ENCODE assay signal across 8 mouse cellular contexts in the genomic region with DNA sequence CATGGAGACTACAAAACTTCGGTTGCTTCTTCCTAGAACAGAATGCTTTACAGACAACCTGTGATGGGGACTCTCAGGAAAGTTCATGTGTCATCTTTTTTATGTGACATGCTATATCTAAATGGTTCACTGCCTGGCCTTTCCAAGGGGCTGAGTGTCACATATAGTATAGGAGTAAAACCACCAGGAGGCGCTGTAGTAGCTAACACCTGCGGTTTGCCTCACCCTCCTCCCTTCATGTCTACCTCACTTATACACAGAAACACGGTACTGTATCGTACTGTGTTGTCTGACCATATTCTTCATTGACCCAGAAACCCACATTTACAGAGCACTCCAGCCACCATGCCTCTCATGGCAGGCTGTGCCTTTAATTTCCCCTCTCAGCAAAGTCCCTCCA.
DNase-seq lines count a peak whose midpoint lies in the region; ATAC-seq lines count a peak whose summit lies in the region.

No protein-coding gene starts in this region.

- H3K4me3 ChIP-seq in embryonic facial prominence, embryonic 12.5 days = no peak overlapping the region
- no peak overlapping the region for H3K4me3 ChIP-seq in neural tube, embryonic 15.5 days (replicated peaks)

- H3K9me3 ChIP-seq in embryonic facial prominence, embryonic 12.5 days = no peaks in the 10 kb centered on the region
- H3K9me3 ChIP-seq in neural tube, embryonic 15.5 days (replicated peaks) = no peaks in the 10 kb centered on the region

- WGBS in embryonic facial prominence, embryonic 12.5 days = 37% methylated on average over 5 of the region's 5 CpGs
- 44% methylated on average over 5 of the region's 5 CpGs for WGBS in neural tube, embryonic 15.5 days

- no peak overlapping the region for H3K27ac ChIP-seq in embryonic facial prominence, embryonic 12.5 days
- H3K27ac ChIP-seq in neural tube, embryonic 15.5 days (replicated peaks) = no peak overlapping the region

- no peaks in the 10 kb centered on the region for H3K36me3 ChIP-seq in embryonic facial prominence, embryonic 12.5 days
- H3K36me3 ChIP-seq in neural tube, embryonic 15.5 days = no peaks in the 10 kb centered on the region

- peak; percentile 39 to 90 for DNase-seq in adrenal gland, adult (ENCODE audit: inconsistent age in 2 of 2, low spot score in 1 of 2)
- no peak for DNase-seq in adrenal gland, adult 8-10 months
- peak; percentile 14 for DNase-seq in right cerebral cortex, postnatal 4 days
- no peak for DNase-seq in right cerebral cortex, adult 18-20 months
- DNase-seq in kidney, postnatal 25 days = peak; percentile 56 to 84

- no peak overlapping the region for H3K9ac ChIP-seq in embryonic facial prominence, embryonic 12.5 days
- H3K9ac ChIP-seq in neural tube, embryonic 15.5 days (replicated peaks) = no peak overlapping the region

- ATAC-seq in embryonic facial prominence, embryonic 12.5 days (ENCODE audit: insufficient number of reproducible peaks, insufficient read depth, low FRiP score, low TSS enrichment) = 0 out of 2 replicates have a peak, but pooled peaks have one; percentile 28
- ATAC-seq in monocyte, adult 5-6 weeks (replicated peaks; ENCODE audit: insufficient number of reproducible peaks, low FRiP score, low TSS enrichment, poor library complexity, severe bottlenecking) = peak; percentile 76
- ATAC-seq in neural tube, embryonic 15.5 days (ENCODE audit: low FRiP score) = no peak

- H3K4me2 ChIP-seq in embryonic facial prominence, embryonic 12.5 days (replicated peaks) = no peak overlapping the region
- H3K4me2 ChIP-seq in neural tube, embryonic 15.5 days = no peak overlapping the region

- H3K27me3 ChIP-seq in embryonic facial prominence, embryonic 12.5 days = no peaks in the 10 kb centered on the region
- no peaks in the 10 kb centered on the region for H3K27me3 ChIP-seq in neural tube, embryonic 15.5 days (replicated peaks)

- no peaks in the 10 kb centered on the region for H3K4me1 ChIP-seq in embryonic facial prominence, embryonic 12.5 days
- no peaks in the 10 kb centered on the region for H3K4me1 ChIP-seq in neural tube, embryonic 15.5 days

Comparison
In these comparisons a context has a peak if more than half of its experiments do, and no peak if none do; other contexts are left out.
1. DNase-seq: peak in adrenal gland, adult (2 of 2), right cerebral cortex, postnatal 4 days (single experiment) and kidney, postnatal 25 days (2 of 2); none in adrenal gland, adult 8-10 months (single experiment) and right cerebral cortex, adult 18-20 months (single experiment).